Mouse (Mus musculus): ENCODE measurements around the gene Cds1. TPM values are rescaled to one million over a fixed set of nuclear protein-coding genes. Genes with fewer than 3 reads are reported as not detected.
A peak's percentile ranks its signal among the peaks of the same experiment; 100 is the strongest.

Gene Cds1
- polyA plus RNA-seq, 1 experiment from 2014 or later = 32.4 TPM

- Histone ChIP-seq H3K36me3 (ENCODE audit: insufficient read depth, low read length) (no peaks in the 10 kb centered on the region), H3K4me1 (ENCODE audit: insufficient read depth, low read depth, low read length) (0 out of 2 replicates have a peak, but pooled peaks cover 5% of the 10 kb centered on the region), H3K27ac (ENCODE audit: low read length) (no peak overlapping the region), H3K9ac (replicated peaks; ENCODE audit: low read depth) (no peak overlapping the region), H3K4me2 (replicated peaks; ENCODE audit: low read depth, low read length) (no peak overlapping the region; the same call in 1 of the 2 replicates), H3K9me3 (ENCODE audit: low read length) (no peaks in the 10 kb centered on the region), H3K4me3 (ENCODE audit: low read depth, low read length) (no peak overlapping the region), H3K27me3 (replicated peaks; ENCODE audit: insufficient read depth, low read length) (no peaks in the 10 kb centered on the region)
- DNase-seq (ENCODE audit: low spot score) = peak; percentile 77
- 8% methylated on average over 15 of the region's 15 CpGs for WGBS
- ATAC-seq = peak; percentile 62
- no peak for TF ChIP-seq CTCF (IDR thresholded peaks at IDR 0.05)
- TF ChIP-seq EP300 (IDR thresholded peaks at IDR 0.05) = no peak
Measured at GRCm38 (mm10) chr5:101826531-101826970, 61.6 kb downstream of the Cds1 start.

- no peak overlapping the region for H3K9ac ChIP-seq (replicated peaks; ENCODE audit: low read depth)
Measured at GRCm38 (mm10) chr5:101827477-101827876, 62.5 kb downstream of the Cds1 start.

GRCm38 (mm10) chr5:101828932-101829331, 64.0 kb downstream of the Cds1 start:
- no peaks in the 10 kb centered on the region for H3K9me3 ChIP-seq (ENCODE audit: low read length)
- no peak overlapping the region for H3K27ac ChIP-seq (ENCODE audit: low read length)
- peaks cover 5% of the 10 kb centered on the region; the same call in 1 of the 2 replicates for H3K36me3 ChIP-seq (ENCODE audit: insufficient read depth, low read length)
- ATAC-seq (no peak), DNase-seq (ENCODE audit: low spot score) (no peak)
- no peak overlapping the region for H3K4me3 ChIP-seq (ENCODE audit: low read depth, low read length)
- H3K4me1 ChIP-seq (ENCODE audit: insufficient read depth, low read depth, low read length) = 0 out of 2 replicates have a peak, but pooled peaks cover 3% of the 10 kb centered on the region
- no peaks in the 10 kb centered on the region for H3K27me3 ChIP-seq (replicated peaks; ENCODE audit: insufficient read depth, low read length)
- TF ChIP-seq CTCF (IDR thresholded peaks at IDR 0.05) (no peak), EP300 (IDR thresholded peaks at IDR 0.05) (no peak)
- no peak overlapping the region for H3K9ac ChIP-seq (replicated peaks; ENCODE audit: low read depth)
- no peak overlapping the region for H3K4me2 ChIP-seq (replicated peaks; ENCODE audit: low read depth, low read length)
- WGBS = 64% methylated on average over 3 of the region's 3 CpGs

More at GRCm38 (mm10) chr5:101827477-101827876, 62.5 kb downstream of the Cds1 start:
- no peak overlapping the region for H3K4me2 ChIP-seq (replicated peaks; ENCODE audit: low read depth, low read length)
- TF ChIP-seq EP300 (IDR thresholded peaks at IDR 0.05) (no peak), CTCF (IDR thresholded peaks at IDR 0.05) (no peak)
- H3K27me3 ChIP-seq (replicated peaks; ENCODE audit: insufficient read depth, low read length) = no peaks in the 10 kb centered on the region
- no peak for ATAC-seq
- H3K4me1 ChIP-seq (ENCODE audit: insufficient read depth, low read depth, low read length) = 0 out of 2 replicates have a peak, but pooled peaks cover 3% of the 10 kb centered on the region
- 37% methylated on average over 12 of the region's 12 CpGs for WGBS
- no peak for DNase-seq (ENCODE audit: low spot score)
- no peak overlapping the region for H3K27ac ChIP-seq (ENCODE audit: low read length)
- H3K36me3 ChIP-seq (ENCODE audit: insufficient read depth, low read length) = no peaks in the 10 kb centered on the region
- no peaks in the 10 kb centered on the region for H3K9me3 ChIP-seq (ENCODE audit: low read length)
- no peak overlapping the region for H3K4me3 ChIP-seq (ENCODE audit: low read depth, low read length)

- Histone ChIP-seq H3K36me3 (ENCODE audit: insufficient read depth, low read length) (peaks cover 13% of the 10 kb centered on the region; the same call in 1 of the 2 replicates), H3K9ac (replicated peaks; ENCODE audit: low read depth) (no peak overlapping the region), H3K4me1 (ENCODE audit: insufficient read depth, low read depth, low read length) (0 out of 2 replicates have a peak, but pooled peaks cover 3% of the 10 kb centered on the region), H3K4me3 (ENCODE audit: low read depth, low read length) (no peak overlapping the region), H3K9me3 (ENCODE audit: low read length) (no peaks in the 10 kb centered on the region), H3K4me2 (replicated peaks; ENCODE audit: low read depth, low read length) (no peak overlapping the region), H3K27me3 (replicated peaks; ENCODE audit: insufficient read depth, low read length) (no peaks in the 10 kb centered on the region), H3K27ac (ENCODE audit: low read length) (no peak overlapping the region)
- peak; percentile 25 for DNase-seq (ENCODE audit: low spot score)
- WGBS = 63% methylated on average over 8 of the region's 8 CpGs
- TF ChIP-seq EP300 (IDR thresholded peaks at IDR 0.05) = no peak
- TF ChIP-seq CTCF (IDR thresholded peaks at IDR 0.05) = no peak
- ATAC-seq = no peak
Measured at GRCm38 (mm10) chr5:101830180-101830579, 65.2 kb downstream of the Cds1 start.

DNA sequence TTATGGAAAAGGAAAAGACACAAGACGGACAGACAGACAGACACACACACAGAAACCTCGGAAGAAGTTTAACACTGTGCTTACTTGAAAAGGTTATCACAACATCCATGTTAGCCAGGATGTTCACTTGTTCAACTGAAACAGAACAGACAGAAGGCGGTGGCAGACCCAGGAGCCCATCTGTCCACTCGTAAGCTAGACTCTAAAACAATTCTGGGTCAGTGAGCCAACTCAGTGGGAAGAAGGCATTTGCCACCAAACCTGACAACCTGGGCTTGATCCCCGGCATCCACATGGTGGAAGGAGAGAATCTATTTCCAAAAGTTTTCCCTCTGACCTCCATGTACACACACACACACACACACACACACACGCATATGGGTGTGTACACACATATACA, 67.1 kb downstream of the Cds1 start:
- DNase-seq (ENCODE audit: low spot score) = no peak
- H3K9ac ChIP-seq (replicated peaks; ENCODE audit: low read depth) = no peak overlapping the region
- H3K4me1 ChIP-seq (ENCODE audit: insufficient read depth, low read depth, low read length) = no peaks in the 10 kb centered on the region
- TF ChIP-seq EP300 (IDR thresholded peaks at IDR 0.05) = no peak
- no peak for TF ChIP-seq CTCF (IDR thresholded peaks at IDR 0.05)
- no peak overlapping the region for H3K4me2 ChIP-seq (replicated peaks; ENCODE audit: low read depth, low read length)
- no peaks in the 10 kb centered on the region for H3K9me3 ChIP-seq (ENCODE audit: low read length)
- ATAC-seq = no peak
- no peak overlapping the region for H3K27ac ChIP-seq (ENCODE audit: low read length)
- H3K27me3 ChIP-seq (replicated peaks; ENCODE audit: insufficient read depth, low read length) = no peaks in the 10 kb centered on the region
- H3K36me3 ChIP-seq (ENCODE audit: insufficient read depth, low read length) = peaks cover 19% of the 10 kb centered on the region; the same call in 1 of the 2 replicates
- 90% methylated on average over 6 of the region's 6 CpGs for WGBS
- H3K4me3 ChIP-seq (ENCODE audit: low read depth, low read length) = no peak overlapping the region

DNA sequence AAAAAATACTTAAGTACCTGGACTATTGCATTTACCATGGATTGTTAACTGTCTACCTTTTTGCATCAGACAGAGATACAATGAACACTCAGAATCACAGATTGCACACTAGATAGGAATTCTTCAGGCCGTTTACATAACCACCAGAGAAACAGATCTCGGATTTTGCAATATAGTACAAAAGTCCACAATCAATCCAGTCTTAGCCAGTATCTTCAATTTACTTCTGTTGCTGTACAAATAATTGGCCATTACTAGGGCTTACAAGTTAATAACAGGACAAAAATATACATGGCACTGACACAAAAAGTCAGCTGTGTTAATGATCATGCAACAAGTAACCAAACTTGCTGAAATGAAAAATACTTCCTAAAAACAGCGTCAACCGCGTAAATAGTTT, 68.1 kb downstream of the Cds1 start:
- no peak for ATAC-seq
- TF ChIP-seq CTCF (IDR thresholded peaks at IDR 0.05) = no peak
- TF ChIP-seq EP300 (IDR thresholded peaks at IDR 0.05) = no peak
- H3K36me3 ChIP-seq (ENCODE audit: insufficient read depth, low read length) = peaks cover 19% of the 10 kb centered on the region; the same call in 1 of the 2 replicates
- no peak overlapping the region for H3K4me2 ChIP-seq (replicated peaks; ENCODE audit: low read depth, low read length)
- DNase-seq (ENCODE audit: low spot score) = no peak
- H3K9me3 ChIP-seq (ENCODE audit: low read length) = no peaks in the 10 kb centered on the region
- no peak overlapping the region for H3K4me3 ChIP-seq (ENCODE audit: low read depth, low read length)
- H3K9ac ChIP-seq (replicated peaks; ENCODE audit: low read depth) = no peak overlapping the region
- 85% methylated on average over 5 of the region's 5 CpGs for WGBS
- no peaks in the 10 kb centered on the region for H3K4me1 ChIP-seq (ENCODE audit: insufficient read depth, low read depth, low read length)
- no peak overlapping the region for H3K27ac ChIP-seq (ENCODE audit: low read length)
- H3K27me3 ChIP-seq (replicated peaks; ENCODE audit: insufficient read depth, low read length) = no peaks in the 10 kb centered on the region

Measured in lung, postnatal 0 days (tissue).